Mouse (Mus musculus) ES-Bruce4 (cell line): ENCODE measurements around the gene Dtnbp1. TPM values are rescaled to one million over a fixed set of nuclear protein-coding genes. Genes with fewer than 3 reads are reported as not detected.

Experiments
- H3K27ac ChIP-seq: 2 replicates; pipeline ENCODE4 v1.5.1; 2012; ENCODE audit warnings: low read length, inconsistent platforms; ENCODE audit not compliant: insufficient read depth
- H3K27me3 ChIP-seq: 2 replicates; pipeline ENCODE4 v1.6.1; 2012; ENCODE audit warnings: mild to moderate bottlenecking, low read length, inconsistent platforms; ENCODE audit not compliant: control insufficient read depth, poor library complexity, insufficient read depth, severe bottlenecking
- H3K36me3 ChIP-seq: 2 replicates; pipeline ENCODE4 v1.6.1; 2012; ENCODE audit warnings: inconsistent platforms, mild to moderate bottlenecking, low read length, moderate library complexity; ENCODE audit not compliant: control insufficient read depth, poor library complexity, insufficient read depth, severe bottlenecking
- H3K4me1 ChIP-seq: one replicate; pipeline ENCODE4 v1.8.1; 2011; ENCODE audit warnings: low read length; ENCODE audit not compliant: control insufficient read depth, insufficient read depth
- H3K4me3 ChIP-seq: 2 replicates; pipeline ENCODE4 v1.5.1; 2011; ENCODE audit warnings: low read depth, mild to moderate bottlenecking, low read length
- H3K9ac ChIP-seq: 2 replicates; pipeline ENCODE4 v1.6.1; 2012; ENCODE audit warnings: low read depth, mild to moderate bottlenecking, inconsistent platforms; ENCODE audit not compliant: poor library complexity, severe bottlenecking
- H3K9me3 ChIP-seq: replicated peaks from 2 replicates; pipeline ENCODE4 v1.6.1; 2012; ENCODE audit warnings: mild to moderate bottlenecking, low read length, inconsistent platforms; ENCODE audit not compliant: control insufficient read depth, poor library complexity, insufficient read depth, severe bottlenecking
- CTCF ChIP-seq: IDR thresholded peaks from one replicate; pipeline ENCODE4 v1.8.1; 2011; ENCODE audit warnings: low read depth, low read length
- EP300 ChIP-seq: IDR thresholded peaks from 2 replicates; pipeline ENCODE4 v1.6.1; 2011; ENCODE audit warnings: low read depth, low read length; ENCODE audit not compliant: insufficient read depth
- POLR2A ChIP-seq: IDR thresholded peaks from one replicate; pipeline ENCODE4 v1.8.1; 2011; ENCODE audit warnings: low read length; ENCODE audit not compliant: insufficient read depth
- polyA plus RNA-seq: library from polyadenylated mRNA; stranded (reverse); fragments of >200 nt; gene quantifications from 2 replicates; pipeline ENCODE4 v1.2.4, GENCODE M21; 2011; ENCODE audit warnings: low read depth; ENCODE audit not compliant: missing spikeins, insufficient read depth, insufficient read length

Gene Dtnbp1
- polyA plus RNA-seq, 1 experiment, result 21.6 TPM

- Histone ChIP-seq H3K36me3 (peaks cover 4% of the 10 kb centered on the region; the same call in 1 of the 2 replicates), H3K27me3 (no peaks in the 10 kb centered on the region), H3K4me1 (no peaks in the 10 kb centered on the region), H3K27ac (no peak overlapping the region), H3K9ac (no peak overlapping the region), H3K9me3 (no peaks in the 10 kb centered on the region), H3K4me3 (no peak overlapping the region)
- TF ChIP-seq CTCF (peak; percentile 10), POLR2A (no peak), EP300 (no peak)
Observed at GRCm38 (mm10) chr13:44999211-44999610, 2.7 kb downstream of the Dtnbp1 start.

DNA sequence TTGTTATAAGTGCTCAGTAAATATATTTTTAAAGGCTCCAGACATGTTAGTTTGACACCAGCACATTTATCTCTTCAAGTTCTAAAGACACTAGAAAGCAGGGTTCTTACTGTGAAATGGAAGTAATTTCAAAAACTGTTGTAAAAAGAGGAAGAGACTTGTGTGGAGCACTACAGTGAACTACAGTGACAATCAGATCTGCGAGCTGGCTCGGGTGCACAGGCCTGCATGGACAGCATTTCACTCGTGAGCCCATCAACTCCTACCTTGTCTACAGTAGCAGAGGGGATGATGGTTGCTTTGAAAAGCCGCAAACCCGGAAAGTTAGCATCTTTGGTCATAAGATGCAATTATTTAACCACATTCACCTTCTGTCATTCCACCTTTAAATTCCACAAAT is 5.6 kb downstream of the Dtnbp1 start:
- Histone ChIP-seq H3K9me3 (no peaks in the 10 kb centered on the region), H3K27me3 (no peaks in the 10 kb centered on the region)
- TF ChIP-seq POLR2A (no peak), CTCF (no peak), EP300 (no peak)

GRCm38 (mm10) chr13:44992550-44993205 is 9.3 kb downstream of the Dtnbp1 start:
- no peaks in the 10 kb centered on the region for H3K36me3 ChIP-seq
- H3K4me1 ChIP-seq, result no peaks in the 10 kb centered on the region
- H3K27ac ChIP-seq, result no peak overlapping the region
- H3K9me3 ChIP-seq, result no peaks in the 10 kb centered on the region
- H3K4me3 ChIP-seq, result no peak overlapping the region
- H3K27me3 ChIP-seq, result no peaks in the 10 kb centered on the region
- TF ChIP-seq POLR2A, result no peak
- no peak for TF ChIP-seq EP300
- no peak for TF ChIP-seq CTCF
- H3K9ac ChIP-seq, result no peak overlapping the region

More for the DNA sequence above, 5.6 kb downstream of the Dtnbp1 start:
- H3K9ac ChIP-seq, result no peak overlapping the region
- no peak overlapping the region for H3K4me3 ChIP-seq
- no peaks in the 10 kb centered on the region for H3K4me1 ChIP-seq
- peaks cover 4% of the 10 kb centered on the region; the same call in 1 of the 2 replicates for H3K36me3 ChIP-seq
- H3K27ac ChIP-seq, result no peak overlapping the region

DNA sequence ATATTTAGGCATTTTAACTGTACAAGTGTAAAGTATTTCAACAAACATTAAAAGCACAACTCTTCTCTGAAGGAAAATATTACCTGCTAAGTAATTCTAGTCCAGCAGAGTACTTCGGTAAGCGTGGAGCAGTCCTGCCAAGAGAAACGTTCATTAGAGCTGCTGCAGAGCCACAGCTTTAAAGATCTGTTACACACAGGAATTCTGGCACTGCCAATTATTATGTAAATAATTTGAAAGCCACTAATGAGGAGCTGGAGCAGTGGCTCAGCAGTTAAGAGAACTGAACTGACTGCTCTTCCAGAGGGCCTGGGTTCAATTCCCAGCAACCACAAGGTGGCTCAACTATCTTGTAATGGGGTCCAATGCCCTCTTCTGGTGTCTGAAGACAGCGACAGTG is 10.0 kb downstream of the Dtnbp1 start:
- H3K36me3 ChIP-seq, result no peaks in the 10 kb centered on the region
- H3K9ac ChIP-seq, result no peak overlapping the region
- no peak for TF ChIP-seq EP300
- no peak for TF ChIP-seq POLR2A
- no peak for TF ChIP-seq CTCF

GRCm38 (mm10) chr13:44990073-44990682 is 11.8 kb downstream of the Dtnbp1 start:
- Histone ChIP-seq H3K4me3 (no peak overlapping the region), H3K27ac (no peak overlapping the region), H3K27me3 (no peaks in the 10 kb centered on the region), H3K36me3 (no peaks in the 10 kb centered on the region; the same call in 1 of the 2 replicates), H3K9ac (no peak overlapping the region), H3K9me3 (no peaks in the 10 kb centered on the region), H3K4me1 (no peaks in the 10 kb centered on the region)
- TF ChIP-seq EP300 (no peak), POLR2A (no peak), CTCF (no peak)

More for the DNA sequence above, 10.0 kb downstream of the Dtnbp1 start:
- Histone ChIP-seq H3K4me1 (no peaks in the 10 kb centered on the region), H3K4me3 (no peak overlapping the region), H3K9me3 (no peaks in the 10 kb centered on the region), H3K27ac (no peak overlapping the region), H3K27me3 (no peaks in the 10 kb centered on the region)

- Histone ChIP-seq H3K36me3 (no peaks in the 10 kb centered on the region; the same call in 1 of the 2 replicates), H3K27me3 (no peaks in the 10 kb centered on the region), H3K27ac (no peak overlapping the region), H3K4me1 (no peaks in the 10 kb centered on the region), H3K9me3 (no peaks in the 10 kb centered on the region), H3K9ac (no peak overlapping the region), H3K4me3 (no peak overlapping the region)
- TF ChIP-seq EP300 (no peak), CTCF (no peak), POLR2A (no peak)
Observed at GRCm38 (mm10) chr13:44986352-44986751, 15.6 kb downstream of the Dtnbp1 start.
